Mouse (Mus musculus): ENCODE results near the gene Sv2b. TPM values are rescaled to one million over a fixed set of nuclear protein-coding genes. Genes with fewer than 3 reads are reported as not detected.
A peak's percentile ranks its signal among the peaks of the same experiment; 100 is the strongest.

The Sv2b gene
- total and polyA plus RNA-seq, 2 experiments from 2014 or later: 21.8 to 55.7 TPM

DNA sequence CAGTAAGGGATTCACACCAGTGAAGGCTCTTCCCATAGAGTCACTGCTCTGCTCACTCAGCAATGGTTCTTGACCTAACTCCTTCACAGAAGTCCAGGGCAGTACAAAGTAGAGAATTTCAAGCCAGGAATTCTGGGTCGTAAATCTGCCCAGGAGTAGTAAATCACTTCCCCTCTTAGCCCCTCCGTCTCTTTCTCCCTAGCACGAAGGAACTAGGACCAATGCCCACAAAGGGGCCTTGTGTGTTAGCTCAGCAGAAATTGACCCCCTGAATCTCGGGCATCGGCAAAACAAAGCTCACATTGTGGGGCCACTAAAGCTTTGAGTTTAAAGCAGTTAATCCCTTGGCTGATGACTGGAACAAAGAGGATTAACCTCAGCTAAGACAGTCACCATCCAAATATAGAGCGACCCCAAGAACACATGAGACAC, 12.4 kb downstream of the Sv2b start:
- 28% methylated on average over 6 of the region's 6 CpGs for WGBS
- Histone ChIP-seq H3K9me3 (ENCODE audit: low read length) (no peaks in the 10 kb centered on the region), H3K36me3 (ENCODE audit: insufficient read depth, low read length) (no peaks in the 10 kb centered on the region), H3K27me3 (ENCODE audit: insufficient read depth, low read length) (no peaks in the 10 kb centered on the region), H3K4me2 (ENCODE audit: low read depth, low read length) (no peak overlapping the region), H3K27ac (no peak overlapping the region), H3K4me3 (ENCODE audit: low read length) (no peak overlapping the region), H3K9ac (replicated peaks; ENCODE audit: low read length) (no peak overlapping the region), H3K4me1 (ENCODE audit: insufficient read depth, low read length) (peaks cover 15% of the 10 kb centered on the region)
- ATAC-seq: peak; percentile 32; the same call in 1 of the 2 replicates
- no peak for DNase-seq (ENCODE audit: low spot score)
- TF ChIP-seq CTCF (IDR thresholded peaks at IDR 0.05; ENCODE audit: low read depth): no peak

DNA sequence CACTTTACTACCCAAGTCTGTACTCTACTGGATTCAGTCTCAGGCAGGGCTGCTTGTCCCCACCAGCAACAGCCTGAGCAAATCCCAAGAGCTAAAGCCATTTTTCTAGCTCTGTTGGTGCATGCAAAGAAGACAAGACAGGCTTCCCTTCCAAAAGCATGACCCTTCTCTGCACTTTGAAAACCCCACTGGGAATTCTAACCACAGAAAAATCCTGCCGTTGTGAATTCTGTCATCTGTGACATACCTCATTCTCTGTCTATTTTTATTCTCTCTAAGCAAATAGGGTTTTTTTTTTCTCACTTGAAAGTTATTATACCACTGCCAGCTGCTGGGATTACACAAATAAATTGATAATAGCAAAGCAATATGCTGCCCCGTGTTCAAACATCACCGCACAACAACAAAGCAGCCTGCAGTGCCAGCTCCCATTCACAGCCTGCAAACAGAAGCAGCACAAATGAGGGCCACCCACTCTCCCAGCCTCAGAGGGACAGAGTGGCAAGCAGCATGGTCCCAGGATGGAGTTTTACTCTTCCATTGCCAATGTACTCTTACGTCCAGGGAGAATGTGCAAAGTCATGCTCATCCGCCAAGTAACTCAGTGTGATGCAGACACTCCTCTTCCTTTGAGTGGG, 13.7 kb downstream of the Sv2b start:
- Histone ChIP-seq H3K9ac (replicated peaks; ENCODE audit: low read length) (no peak overlapping the region), H3K27ac (no peak overlapping the region), H3K9me3 (ENCODE audit: low read length) (no peaks in the 10 kb centered on the region), H3K36me3 (ENCODE audit: insufficient read depth, low read length) (no peaks in the 10 kb centered on the region), H3K27me3 (ENCODE audit: insufficient read depth, low read length) (no peaks in the 10 kb centered on the region), H3K4me1 (ENCODE audit: insufficient read depth, low read length) (peaks cover 15% of the 10 kb centered on the region), H3K4me2 (ENCODE audit: low read depth, low read length) (no peak overlapping the region), H3K4me3 (ENCODE audit: low read length) (no peak overlapping the region)
- WGBS: 16% methylated on average over 5 of the region's 5 CpGs
- no peak for TF ChIP-seq CTCF (IDR thresholded peaks at IDR 0.05; ENCODE audit: low read depth)
- ATAC-seq: peak; percentile 58
- peak; percentile 63 for DNase-seq (ENCODE audit: low spot score)

DNA sequence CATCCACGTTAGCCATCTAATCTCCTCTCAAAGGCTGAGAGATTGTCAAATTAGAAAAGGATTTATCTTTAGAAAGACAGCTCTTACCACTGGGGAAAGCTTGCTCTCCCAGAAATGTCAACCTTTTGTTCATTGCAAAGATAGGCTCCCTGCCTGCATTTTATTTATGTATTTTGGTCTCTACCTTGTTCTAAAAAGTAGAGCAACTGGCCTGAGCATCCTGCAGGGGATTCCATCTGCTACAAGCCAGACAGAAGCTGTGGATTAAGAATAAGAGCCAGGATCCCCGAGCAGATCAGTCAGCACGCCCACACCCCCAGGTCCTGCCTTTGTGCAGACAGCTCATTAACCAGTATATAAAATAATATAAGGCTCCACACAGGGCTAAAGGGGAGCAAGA, 16.8 kb downstream of the Sv2b start:
- peaks cover 15% of the 10 kb centered on the region for H3K4me1 ChIP-seq (ENCODE audit: insufficient read depth, low read length)
- WGBS: 32% methylated on average over 3 of the region's 3 CpGs
- no peak overlapping the region for H3K9ac ChIP-seq (replicated peaks; ENCODE audit: low read length)
- H3K36me3 ChIP-seq (ENCODE audit: insufficient read depth, low read length): no peaks in the 10 kb centered on the region
- no peak for TF ChIP-seq CTCF (IDR thresholded peaks at IDR 0.05; ENCODE audit: low read depth)
- H3K4me2 ChIP-seq (ENCODE audit: low read depth, low read length): no peak overlapping the region
- H3K9me3 ChIP-seq (ENCODE audit: low read length): no peaks in the 10 kb centered on the region
- ATAC-seq (no peak), DNase-seq (ENCODE audit: low spot score) (no peak)
- H3K4me3 ChIP-seq (ENCODE audit: low read length): no peak overlapping the region
- H3K27ac ChIP-seq: no peak overlapping the region
- H3K27me3 ChIP-seq (ENCODE audit: insufficient read depth, low read length): no peaks in the 10 kb centered on the region

DNA sequence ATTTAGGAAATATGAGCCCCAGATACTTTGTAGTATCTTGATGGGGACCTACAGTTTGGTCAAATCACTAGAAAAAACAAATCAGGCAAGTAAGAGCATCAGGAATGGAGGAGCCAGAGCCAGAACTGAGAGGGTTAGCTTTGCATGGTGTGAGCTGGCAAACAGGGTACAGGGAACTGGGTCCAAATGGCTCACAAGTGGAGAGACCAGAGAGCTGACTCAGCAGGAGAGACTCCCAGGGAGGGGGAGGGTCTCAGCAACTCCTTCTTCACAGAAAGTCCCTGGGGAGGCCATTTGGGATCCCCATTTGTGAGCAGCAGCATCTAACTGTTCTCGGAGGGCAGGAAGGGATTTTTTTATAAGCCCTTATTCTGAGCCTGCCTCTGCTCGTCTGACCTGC, 18.5 kb downstream of the Sv2b start:
- WGBS: 55% methylated on average over 2 of the region's 2 CpGs
- no peaks in the 10 kb centered on the region for H3K9me3 ChIP-seq (ENCODE audit: low read length)
- no peak overlapping the region for H3K4me3 ChIP-seq (ENCODE audit: low read length)
- H3K27me3 ChIP-seq (ENCODE audit: insufficient read depth, low read length): no peaks in the 10 kb centered on the region
- H3K4me1 ChIP-seq (ENCODE audit: insufficient read depth, low read length): peaks cover 9% of the 10 kb centered on the region; the same call in 1 of the 2 replicates
- no peak overlapping the region for H3K27ac ChIP-seq
- no peak for DNase-seq (ENCODE audit: low spot score)
- no peaks in the 10 kb centered on the region for H3K36me3 ChIP-seq (ENCODE audit: insufficient read depth, low read length)
- TF ChIP-seq CTCF (IDR thresholded peaks at IDR 0.05; ENCODE audit: low read depth): no peak
- H3K9ac ChIP-seq (replicated peaks; ENCODE audit: low read length): no peak overlapping the region
- no peak overlapping the region for H3K4me2 ChIP-seq (ENCODE audit: low read depth, low read length)
- no peak for ATAC-seq

DNA sequence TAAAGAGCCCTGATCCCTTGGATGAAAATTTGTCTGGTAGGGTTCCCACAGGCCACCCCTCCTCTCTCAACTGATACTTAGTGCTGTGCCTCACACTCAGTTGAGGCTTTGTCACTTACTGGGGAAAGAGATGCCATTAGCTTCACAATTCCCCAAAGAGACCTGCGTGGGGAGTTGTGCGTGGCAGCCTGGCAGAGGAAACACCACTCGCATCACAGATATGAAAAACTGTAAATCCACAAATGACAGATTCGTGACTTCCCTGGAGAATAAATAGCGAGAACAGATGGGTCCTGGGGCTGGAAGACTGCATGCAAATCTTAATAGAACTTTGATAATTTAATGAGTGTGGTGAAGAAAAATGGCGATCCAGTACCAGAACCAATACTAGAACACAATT, 21.8 kb downstream of the Sv2b start:
- Histone ChIP-seq H3K9me3 (ENCODE audit: low read length) (no peaks in the 10 kb centered on the region), H3K4me2 (ENCODE audit: low read depth, low read length) (no peak overlapping the region), H3K4me1 (ENCODE audit: insufficient read depth, low read length) (no peaks in the 10 kb centered on the region), H3K27me3 (ENCODE audit: insufficient read depth, low read length) (no peaks in the 10 kb centered on the region), H3K36me3 (ENCODE audit: insufficient read depth, low read length) (no peaks in the 10 kb centered on the region), H3K4me3 (ENCODE audit: low read length) (no peak overlapping the region), H3K27ac (no peak overlapping the region), H3K9ac (replicated peaks; ENCODE audit: low read length) (no peak overlapping the region)
- DNase-seq (ENCODE audit: low spot score) (no peak), ATAC-seq (no peak)
- no peak for TF ChIP-seq CTCF (IDR thresholded peaks at IDR 0.05; ENCODE audit: low read depth)
- 67% methylated on average over 6 of the region's 6 CpGs for WGBS

DNA sequence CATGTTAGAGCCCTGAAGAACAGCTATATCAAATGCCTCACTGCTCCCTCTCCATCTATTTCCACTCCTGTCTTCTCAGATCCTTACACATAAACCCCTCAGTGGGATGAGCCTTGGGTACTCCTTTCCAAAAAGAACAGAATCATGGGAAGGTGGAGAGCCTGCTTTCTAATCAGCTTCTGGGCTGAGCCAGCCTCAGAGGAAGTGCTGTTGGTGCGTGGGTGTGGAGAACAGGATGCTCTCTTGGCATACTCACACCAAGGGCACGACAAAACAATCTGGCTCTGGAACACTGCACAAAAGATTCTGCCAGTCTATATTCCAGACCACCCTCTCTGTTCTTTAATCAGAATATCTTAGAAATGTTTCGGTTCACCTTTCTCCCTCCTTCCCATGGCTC, 26.1 kb downstream of the Sv2b start:
- peaks cover 16% of the 10 kb centered on the region for H3K4me1 ChIP-seq (ENCODE audit: insufficient read depth, low read length)
- no peak overlapping the region for H3K4me2 ChIP-seq (ENCODE audit: low read depth, low read length)
- no peaks in the 10 kb centered on the region for H3K9me3 ChIP-seq (ENCODE audit: low read length)
- no peaks in the 10 kb centered on the region for H3K27me3 ChIP-seq (ENCODE audit: insufficient read depth, low read length)
- no peak for TF ChIP-seq CTCF (IDR thresholded peaks at IDR 0.05; ENCODE audit: low read depth)
- no peak overlapping the region for H3K4me3 ChIP-seq (ENCODE audit: low read length)
- no peak overlapping the region for H3K9ac ChIP-seq (replicated peaks; ENCODE audit: low read length)
- H3K27ac ChIP-seq: no peak overlapping the region
- ATAC-seq (no peak), DNase-seq (ENCODE audit: low spot score) (no peak)
- H3K36me3 ChIP-seq (ENCODE audit: insufficient read depth, low read length): no peaks in the 10 kb centered on the region
- WGBS: 75% methylated on average over 3 of the region's 3 CpGs

DNA sequence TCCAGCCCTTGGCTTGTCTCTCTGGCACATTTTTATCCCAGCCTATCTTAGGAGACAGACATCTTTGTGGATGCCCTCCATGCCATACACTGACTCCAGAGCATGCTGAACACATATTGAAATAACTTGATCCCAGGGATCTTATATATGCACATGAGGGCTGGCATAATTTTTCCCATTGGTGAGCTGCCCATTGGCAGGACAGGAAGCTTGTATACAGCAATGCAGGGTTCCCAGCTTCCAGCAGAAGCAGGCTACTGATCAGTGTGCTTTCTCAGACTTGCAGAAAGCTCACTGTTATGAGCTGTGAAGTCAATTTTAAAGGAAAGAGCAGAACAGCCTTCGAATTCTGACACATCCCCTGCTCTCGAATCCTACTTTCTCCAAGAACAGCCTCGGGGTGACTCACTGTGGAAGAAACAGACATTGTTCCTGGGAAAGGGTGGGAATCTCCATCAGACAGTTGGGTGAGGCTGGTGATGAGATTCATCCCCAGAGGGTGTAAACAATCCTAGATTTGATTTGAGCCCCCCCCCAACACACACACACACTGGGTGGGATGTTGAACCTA, 26.9 kb downstream of the Sv2b start:
- ATAC-seq (no peak), DNase-seq (ENCODE audit: low spot score) (no peak)
- Histone ChIP-seq H3K27ac (no peak overlapping the region), H3K27me3 (ENCODE audit: insufficient read depth, low read length) (no peaks in the 10 kb centered on the region), H3K9ac (replicated peaks; ENCODE audit: low read length) (no peak overlapping the region), H3K4me1 (ENCODE audit: insufficient read depth, low read length) (peaks cover 18% of the 10 kb centered on the region), H3K4me2 (ENCODE audit: low read depth, low read length) (no peak overlapping the region), H3K4me3 (ENCODE audit: low read length) (no peak overlapping the region), H3K36me3 (ENCODE audit: insufficient read depth, low read length) (no peaks in the 10 kb centered on the region), H3K9me3 (ENCODE audit: low read length) (no peaks in the 10 kb centered on the region)
- WGBS: 77% methylated on average over 3 of the region's 3 CpGs
- TF ChIP-seq CTCF (IDR thresholded peaks at IDR 0.05; ENCODE audit: low read depth): no peak

Measured in hindbrain, postnatal 0 days (tissue).